Mouse (Mus musculus) T-cell, adult 2 months (primary cell): ENCODE data around the gene Col28a1.

Experiments
- DNase-seq: peaks from one replicate; pipeline ENCODE4 v3.0.0; 2022; ENCODE audit warnings: low spot score

Gene Col28a1

GRCm38 (mm10) chr6:8192517-8192916 is at the start of gene Col28a1:
Gene Col28a1 (minus strand): TSS chr6:8192617.
- DNase-seq: no peak

GRCm38 (mm10) chr6:8228596-8228995 is 36.2 kb upstream of the Col28a1 start:
- DNase-seq: no peak

- DNase-seq: no peak
Measured at GRCm38 (mm10) chr6:8227035-8227434, 34.6 kb upstream of the Col28a1 start.

GRCm38 (mm10) chr6:8210661-8211060 is 18.2 kb upstream of the Col28a1 start:
- DNase-seq: no peak

GRCm38 (mm10) chr6:8209866-8210186 is 17.4 kb upstream of the Col28a1 start:
- no peak for DNase-seq

GRCm38 (mm10) chr6:8209047-8209865 is 16.8 kb upstream of the Col28a1 start, which contains the start of gene Mios:
Gene Mios (plus strand): TSS chr6:8209222.
- DNase-seq: peak; percentile 82

- DNase-seq: no peak
Measured at GRCm38 (mm10) chr6:8189917-8190316, 2.5 kb downstream of the Col28a1 start.

- no peak for DNase-seq
Measured at GRCm38 (mm10) chr6:8188599-8189233, 3.7 kb downstream of the Col28a1 start.

GRCm38 (mm10) chr6:8178397-8178941 is 13.9 kb downstream of the Col28a1 start:
- DNase-seq: no peak

GRCm38 (mm10) chr6:8176116-8176515 is 16.3 kb downstream of the Col28a1 start:
- no peak for DNase-seq

- DNase-seq: no peak
Measured at GRCm38 (mm10) chr6:8175346-8175745, 17.1 kb downstream of the Col28a1 start.

GRCm38 (mm10) chr6:8174062-8174461 is 18.4 kb downstream of the Col28a1 start:
- DNase-seq: no peak

- DNase-seq: no peak
Measured at GRCm38 (mm10) chr6:8172101-8172500, 20.3 kb downstream of the Col28a1 start.

- DNase-seq: no peak
Measured at GRCm38 (mm10) chr6:8164741-8165140, 27.7 kb downstream of the Col28a1 start.

- no peak for DNase-seq
Measured at GRCm38 (mm10) chr6:8160001-8160400, 32.4 kb downstream of the Col28a1 start.

GRCm38 (mm10) chr6:8157121-8157520 is 35.3 kb downstream of the Col28a1 start:
- DNase-seq: no peak

- DNase-seq: no peak
Measured at GRCm38 (mm10) chr6:8152551-8153361, 39.7 kb downstream of the Col28a1 start.

- no peak for DNase-seq
Measured at GRCm38 (mm10) chr6:8148916-8149315, 43.5 kb downstream of the Col28a1 start.

GRCm38 (mm10) chr6:8141881-8142280 is 50.5 kb downstream of the Col28a1 start:
- no peak for DNase-seq

GRCm38 (mm10) chr6:8130149-8130548 is 62.3 kb downstream of the Col28a1 start:
- DNase-seq: no peak

GRCm38 (mm10) chr6:8128164-8128563 is 64.3 kb downstream of the Col28a1 start:
- DNase-seq: no peak

- no peak for DNase-seq
Measured at GRCm38 (mm10) chr6:8126545-8126944, 65.9 kb downstream of the Col28a1 start.
